Mouse (Mus musculus) kidney, postnatal 14 days (tissue): ENCODE data around the gene Actr10.

Source experiments
- DNase-seq: peaks from one replicate; pipeline ENCODE4 v3.0.0; 2022; ENCODE audit warnings: mixed read lengths

The Actr10 gene

GRCm38 (mm10) chr12:70968141-70968790 lies 30.6 kb downstream of the Actr10 start:
- DNase-seq, result peak; percentile 89

- DNase-seq, result peak; percentile 94
These were observed 31.2 kb downstream of the Actr10 start for GRCm38 (mm10) chr12:70968791-70969307.

GRCm38 (mm10) chr12:70969485-70970184 lies 32.0 kb downstream of the Actr10 start:
- peak; percentile 72 for DNase-seq

GRCm38 (mm10) chr12:70973831-70974230 lies 36.2 kb downstream of the Actr10 start:
- DNase-seq, result no peak

- peak; percentile 95 for DNase-seq
These were observed 37.0 kb downstream of the Actr10 start, which contains the start of gene Psma3 for GRCm38 (mm10) chr12:70974441-70975266. Gene Psma3 (plus strand): TSS chr12:70974621.

- DNase-seq, result no peak
These were observed 37.7 kb downstream of the Actr10 start for GRCm38 (mm10) chr12:70975406-70975805.

GRCm38 (mm10) chr12:70975891-70976290 lies 38.2 kb downstream of the Actr10 start:
- no peak for DNase-seq

- DNase-seq, result no peak
These were observed 40.7 kb downstream of the Actr10 start for GRCm38 (mm10) chr12:70978345-70978744.

- DNase-seq, result no peak
These were observed 47.3 kb downstream of the Actr10 start for GRCm38 (mm10) chr12:70984855-70985550.

- DNase-seq, result no peak
These were observed 59.6 kb downstream of the Actr10 start for GRCm38 (mm10) chr12:70997225-70997624.

- peak; percentile 84 for DNase-seq
These were observed 61.8 kb downstream of the Actr10 start for GRCm38 (mm10) chr12:70999423-70999903.

GRCm38 (mm10) chr12:71000344-71000743 lies 62.7 kb downstream of the Actr10 start:
- DNase-seq, result no peak

GRCm38 (mm10) chr12:71001456-71001855 lies 63.8 kb downstream of the Actr10 start:
- peak; percentile 47 for DNase-seq

- no peak for DNase-seq
These were observed 66.2 kb downstream of the Actr10 start for GRCm38 (mm10) chr12:71003760-71004426.

- no peak for DNase-seq
These were observed 68.5 kb downstream of the Actr10 start for GRCm38 (mm10) chr12:71006141-71006540.

- no peak for DNase-seq
These were observed 69.2 kb downstream of the Actr10 start for GRCm38 (mm10) chr12:71006901-71007300.

GRCm38 (mm10) chr12:71009769-71010168 lies 72.1 kb downstream of the Actr10 start:
- DNase-seq, result peak; percentile 71
